Mouse (Mus musculus): ENCODE measurements around the gene Slc39a2. TPM values are rescaled to one million over a fixed set of nuclear protein-coding genes. Genes with fewer than 3 reads are reported as not detected.

The Slc39a2 gene
- polyA plus RNA-seq, 1 experiment, result 0.12 TPM

GRCm38 (mm10) chr14:51893809-51894208 lies 1.1 kb downstream of the Slc39a2 start:
- Histone ChIP-seq H3K36me3 (ENCODE audit: control insufficient read depth, insufficient read depth) (no peaks in the 10 kb centered on the region), H3K4me2 (ENCODE audit: low read depth) (no peak overlapping the region), H3K27me3 (ENCODE audit: control insufficient read depth, insufficient read depth, insufficient read length) (no peaks in the 10 kb centered on the region), H3K79me2 (ENCODE audit: control insufficient read depth, insufficient read depth) (no peaks in the 10 kb centered on the region), H3K4me3 (no peak overlapping the region), H3ac (ENCODE audit: control insufficient read depth, insufficient read length) (no peak overlapping the region)
- TF ChIP-seq POLR2A (IDR thresholded peaks at IDR 0.05; ENCODE audit: insufficient read length, low read depth) (no peak), TCF12 (IDR thresholded peaks at IDR 0.05; ENCODE audit: insufficient read depth, poor library complexity, severe bottlenecking) (no peak), CEBPB (IDR thresholded peaks at IDR 0.05; ENCODE audit: insufficient read depth, poor library complexity, severe bottlenecking) (no peak), REST (IDR thresholded peaks at IDR 0.05; ENCODE audit: insufficient read depth, insufficient read length) (no peak), MAX (IDR thresholded peaks at IDR 0.05; ENCODE audit: low read depth) (no peak), TCF3 (IDR thresholded peaks at IDR 0.05; ENCODE audit: insufficient read length, low read depth) (no peak), USF1 (IDR thresholded peaks at IDR 0.05; ENCODE audit: low read depth) (no peak), POLR2AphosphoS2 (IDR thresholded peaks at IDR 0.05; ENCODE audit: insufficient read length, low read depth) (no peak), SRF (IDR thresholded peaks at IDR 0.05; ENCODE audit: control insufficient read depth, insufficient read length, low read depth) (no peak), E2F4 (IDR thresholded peaks at IDR 0.05; ENCODE audit: insufficient read depth) (no peak), MYOG (IDR thresholded peaks at IDR 0.05; ENCODE audit: control insufficient read depth in 1 of 3, insufficient read depth in 1 of 3, insufficient read length in 2 of 3, low read depth in 2 of 3) (no peak), MYOD1 (IDR thresholded peaks at IDR 0.05; ENCODE audit: control insufficient read depth in 1 of 3, insufficient read length in 2 of 3, low read depth in 2 of 3) (no peak)

DNA sequence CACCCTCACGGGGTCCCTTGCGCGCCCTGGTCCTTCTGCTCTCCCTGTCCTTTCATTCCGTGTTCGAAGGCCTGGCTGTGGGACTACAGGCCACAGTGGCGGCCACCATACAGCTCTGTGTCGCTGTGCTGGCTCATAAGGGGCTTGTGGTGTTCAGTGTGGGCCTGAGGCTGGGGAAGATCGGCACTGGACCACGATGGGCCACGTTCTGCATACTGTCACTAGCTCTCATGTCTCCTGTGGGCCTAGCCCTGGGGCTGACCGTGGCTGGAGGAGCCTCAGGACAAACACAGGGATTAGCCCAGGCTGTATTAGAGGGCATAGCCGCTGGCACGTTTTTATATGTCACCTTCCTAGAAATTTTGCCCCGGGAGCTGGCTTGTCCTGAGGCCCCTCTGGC lies 2.4 kb downstream of the Slc39a2 start:
- H3K27me3 ChIP-seq (ENCODE audit: control insufficient read depth, insufficient read depth, insufficient read length), result no peaks in the 10 kb centered on the region
- no peak overlapping the region for H3K4me3 ChIP-seq
- H3K79me2 ChIP-seq (ENCODE audit: control insufficient read depth, insufficient read depth), result no peaks in the 10 kb centered on the region
- no peaks in the 10 kb centered on the region for H3K36me3 ChIP-seq (ENCODE audit: control insufficient read depth, insufficient read depth)
- H3ac ChIP-seq (ENCODE audit: control insufficient read depth, insufficient read length), result no peak overlapping the region
- TF ChIP-seq TCF12 (IDR thresholded peaks at IDR 0.05; ENCODE audit: insufficient read depth, poor library complexity, severe bottlenecking) (no peak), TCF3 (IDR thresholded peaks at IDR 0.05; ENCODE audit: insufficient read length, low read depth) (no peak), POLR2A (IDR thresholded peaks at IDR 0.05; ENCODE audit: insufficient read length, low read depth) (no peak), REST (IDR thresholded peaks at IDR 0.05; ENCODE audit: insufficient read depth, insufficient read length) (no peak), CEBPB (IDR thresholded peaks at IDR 0.05; ENCODE audit: insufficient read depth, poor library complexity, severe bottlenecking) (no peak), SRF (IDR thresholded peaks at IDR 0.05; ENCODE audit: control insufficient read depth, insufficient read length, low read depth) (no peak), E2F4 (IDR thresholded peaks at IDR 0.05; ENCODE audit: insufficient read depth) (no peak), POLR2AphosphoS2 (IDR thresholded peaks at IDR 0.05; ENCODE audit: insufficient read length, low read depth) (no peak), MAX (IDR thresholded peaks at IDR 0.05; ENCODE audit: low read depth) (no peak), MYOD1 (IDR thresholded peaks at IDR 0.05; ENCODE audit: control insufficient read depth in 1 of 3, insufficient read length in 2 of 3, low read depth in 2 of 3) (no peak), MYOG (IDR thresholded peaks at IDR 0.05; ENCODE audit: control insufficient read depth in 1 of 3, insufficient read depth in 1 of 3, insufficient read length in 2 of 3, low read depth in 2 of 3) (no peak), USF1 (IDR thresholded peaks at IDR 0.05; ENCODE audit: low read depth) (no peak)
- H3K4me2 ChIP-seq (ENCODE audit: low read depth), result no peak overlapping the region

- Histone ChIP-seq H3K36me3 (ENCODE audit: control insufficient read depth, insufficient read depth) (no peaks in the 10 kb centered on the region), H3K4me2 (ENCODE audit: low read depth) (no peak overlapping the region), H3K4me3 (no peak overlapping the region), H3ac (ENCODE audit: control insufficient read depth, insufficient read length) (no peak overlapping the region), H3K27me3 (ENCODE audit: control insufficient read depth, insufficient read depth, insufficient read length) (no peaks in the 10 kb centered on the region), H3K79me2 (ENCODE audit: control insufficient read depth, insufficient read depth) (no peaks in the 10 kb centered on the region)
- TF ChIP-seq E2F4 (IDR thresholded peaks at IDR 0.05; ENCODE audit: insufficient read depth) (no peak), TCF3 (IDR thresholded peaks at IDR 0.05; ENCODE audit: insufficient read length, low read depth) (no peak), TCF12 (IDR thresholded peaks at IDR 0.05; ENCODE audit: insufficient read depth, poor library complexity, severe bottlenecking) (no peak), REST (IDR thresholded peaks at IDR 0.05; ENCODE audit: insufficient read depth, insufficient read length) (no peak), MAX (IDR thresholded peaks at IDR 0.05; ENCODE audit: low read depth) (no peak), CEBPB (IDR thresholded peaks at IDR 0.05; ENCODE audit: insufficient read depth, poor library complexity, severe bottlenecking) (no peak), POLR2A (IDR thresholded peaks at IDR 0.05; ENCODE audit: insufficient read length, low read depth) (no peak), MYOD1 (IDR thresholded peaks at IDR 0.05; ENCODE audit: control insufficient read depth in 1 of 3, insufficient read length in 2 of 3, low read depth in 2 of 3) (no peak), SRF (IDR thresholded peaks at IDR 0.05; ENCODE audit: control insufficient read depth, insufficient read length, low read depth) (no peak), POLR2AphosphoS2 (IDR thresholded peaks at IDR 0.05; ENCODE audit: insufficient read length, low read depth) (no peak), MYOG (IDR thresholded peaks at IDR 0.05; ENCODE audit: control insufficient read depth in 1 of 3, insufficient read depth in 1 of 3, insufficient read length in 2 of 3, low read depth in 2 of 3) (no peak), USF1 (IDR thresholded peaks at IDR 0.05; ENCODE audit: low read depth) (no peak)
These were observed 3.3 kb downstream of the Slc39a2 start for GRCm38 (mm10) chr14:51896019-51896418.

- H3K36me3 ChIP-seq (ENCODE audit: control insufficient read depth, insufficient read depth), result no peaks in the 10 kb centered on the region
- no peaks in the 10 kb centered on the region for H3K79me2 ChIP-seq (ENCODE audit: control insufficient read depth, insufficient read depth)
- no peak for TF ChIP-seq USF1 (IDR thresholded peaks at IDR 0.05; ENCODE audit: low read depth)
- no peak for TF ChIP-seq POLR2AphosphoS2 (IDR thresholded peaks at IDR 0.05; ENCODE audit: insufficient read length, low read depth)
- TF ChIP-seq MYOD1 (IDR thresholded peaks at IDR 0.05; ENCODE audit: control insufficient read depth in 1 of 3, insufficient read length in 2 of 3, low read depth in 2 of 3), result peak in 1 of 3 experiments; percentile 61
- no peak for TF ChIP-seq TCF12 (IDR thresholded peaks at IDR 0.05; ENCODE audit: insufficient read depth, poor library complexity, severe bottlenecking)
- TF ChIP-seq REST (IDR thresholded peaks at IDR 0.05; ENCODE audit: insufficient read depth, insufficient read length), result no peak
- TF ChIP-seq POLR2A (IDR thresholded peaks at IDR 0.05; ENCODE audit: insufficient read length, low read depth), result no peak
- TF ChIP-seq TCF3 (IDR thresholded peaks at IDR 0.05; ENCODE audit: insufficient read length, low read depth), result no peak
- no peak for TF ChIP-seq E2F4 (IDR thresholded peaks at IDR 0.05; ENCODE audit: insufficient read depth)
- no peak for TF ChIP-seq CEBPB (IDR thresholded peaks at IDR 0.05; ENCODE audit: insufficient read depth, poor library complexity, severe bottlenecking)
- TF ChIP-seq SRF (IDR thresholded peaks at IDR 0.05; ENCODE audit: control insufficient read depth, insufficient read length, low read depth), result no peak
- TF ChIP-seq MYOG (IDR thresholded peaks at IDR 0.05; ENCODE audit: control insufficient read depth in 1 of 3, insufficient read depth in 1 of 3, insufficient read length in 2 of 3, low read depth in 2 of 3), result peak in 1 of 3 experiments; percentile 51
- no peaks in the 10 kb centered on the region for H3K27me3 ChIP-seq (ENCODE audit: control insufficient read depth, insufficient read depth, insufficient read length)
- H3ac ChIP-seq (ENCODE audit: control insufficient read depth, insufficient read length), result no peak overlapping the region
- no peak overlapping the region for H3K4me3 ChIP-seq
- H3K4me2 ChIP-seq (ENCODE audit: low read depth), result no peak overlapping the region
These were observed 4.0 kb downstream of the Slc39a2 start for GRCm38 (mm10) chr14:51896539-51897170.
